Mouse (Mus musculus) ovary, postnatal 36 days (tissue): ENCODE measurements at regions not wholly inside any gene's neighbourhood (a gene's known extent, or its start where the extent isn't known, plus 50 kb on each side); places are given as distances from the start of the nearest gene placed in this dataset.
A peak's percentile ranks its signal among the peaks of the same experiment; 100 is the strongest.

Experiments
- DNase-seq: peaks from one replicate; pipeline ENCODE4 v3.0.0; 2022; ENCODE audit warnings: low spot score, mixed read lengths

DNA sequence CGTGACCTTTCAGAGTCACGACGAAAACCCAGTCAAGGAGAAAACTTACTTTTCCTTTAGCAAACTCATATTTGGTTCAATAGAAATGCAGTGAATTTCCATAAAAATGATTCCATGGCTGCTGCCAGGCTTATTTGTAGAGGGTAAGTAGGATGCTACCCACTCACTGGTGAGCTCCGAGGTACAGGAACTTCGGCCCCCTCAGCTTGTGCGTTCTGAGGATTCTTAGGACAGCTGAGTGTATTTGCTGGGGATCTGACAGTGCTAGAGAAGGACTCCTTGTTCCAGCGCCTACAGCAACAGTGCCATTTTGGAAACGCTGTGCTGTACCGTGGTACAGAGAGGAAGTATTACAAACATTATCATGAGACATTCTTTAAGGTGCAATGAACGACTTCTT, 210.4 kb downstream of the Enc1 start:
- DNase-seq: no peak

DNA sequence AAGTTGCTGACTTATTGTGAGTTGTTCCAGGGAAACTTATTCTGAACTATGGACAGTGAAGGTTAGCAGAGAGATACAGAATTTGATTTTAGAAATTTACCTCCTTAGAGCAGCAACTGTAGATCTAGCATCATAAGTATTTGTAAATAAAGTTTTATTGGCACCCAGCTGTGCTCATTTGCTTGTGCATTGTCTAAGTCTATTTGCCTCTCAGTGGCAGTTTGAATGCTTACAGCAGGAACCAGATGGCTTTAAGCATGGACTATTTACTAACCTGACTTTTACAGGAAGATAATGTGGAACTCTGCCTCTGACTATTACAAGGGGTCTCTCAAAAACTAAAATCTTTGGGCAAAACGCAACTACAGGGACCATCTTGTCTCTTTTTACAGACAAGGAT, 207.2 kb downstream of the Enc1 start:
- no peak for DNase-seq

DNA sequence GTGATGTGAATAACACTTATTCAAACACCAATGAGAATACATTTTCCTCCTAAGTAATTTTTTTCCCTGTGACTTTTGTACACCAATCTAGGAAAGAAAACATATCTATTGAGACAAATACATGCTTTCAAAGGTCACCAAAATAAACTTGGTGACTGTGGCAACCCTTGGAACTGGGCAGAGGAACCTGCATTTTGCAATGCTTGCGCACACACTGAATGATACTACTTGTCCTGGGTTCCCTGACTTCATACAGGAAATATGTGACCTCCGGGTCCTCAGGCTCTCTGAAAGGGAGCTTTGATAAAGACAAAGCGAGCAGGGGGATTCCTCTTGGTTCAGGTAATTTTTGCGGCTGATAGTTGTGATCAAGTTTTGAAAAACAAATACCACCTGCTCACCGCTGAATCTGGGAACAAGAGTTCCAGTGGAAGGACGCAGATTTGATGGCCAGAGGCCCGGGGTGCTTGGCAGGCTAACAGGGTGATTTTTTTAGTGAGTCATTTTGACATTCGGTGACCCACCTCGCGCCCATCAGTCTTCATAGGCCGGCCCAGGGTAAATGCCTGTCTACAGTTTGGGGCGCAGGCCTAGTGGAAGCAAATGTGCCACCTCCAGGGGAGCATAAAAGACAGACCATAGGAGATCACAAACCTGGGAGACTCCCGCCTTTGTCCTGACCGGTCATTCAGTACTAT, 203.0 kb downstream of the Enc1 start:
- DNase-seq: no peak

DNA sequence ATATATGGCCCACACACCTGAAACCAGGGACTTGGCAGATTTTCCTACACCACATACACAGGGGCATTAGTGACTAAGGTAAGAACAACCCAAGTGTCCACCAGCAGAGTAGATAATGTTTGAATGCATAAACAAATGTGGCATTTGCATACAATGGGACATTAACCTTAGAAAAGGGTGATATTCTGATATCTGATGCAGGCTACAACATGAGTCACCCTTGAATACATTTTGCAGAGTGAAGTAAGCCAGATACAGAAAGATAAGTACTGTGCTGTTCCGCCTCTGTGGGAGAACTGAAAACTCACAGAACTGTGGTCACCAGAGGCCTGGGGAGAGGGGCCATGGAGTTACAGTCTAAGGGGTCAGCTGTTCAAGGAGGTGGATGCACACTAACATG, 201.9 kb downstream of the Enc1 start:
- DNase-seq: no peak

DNA sequence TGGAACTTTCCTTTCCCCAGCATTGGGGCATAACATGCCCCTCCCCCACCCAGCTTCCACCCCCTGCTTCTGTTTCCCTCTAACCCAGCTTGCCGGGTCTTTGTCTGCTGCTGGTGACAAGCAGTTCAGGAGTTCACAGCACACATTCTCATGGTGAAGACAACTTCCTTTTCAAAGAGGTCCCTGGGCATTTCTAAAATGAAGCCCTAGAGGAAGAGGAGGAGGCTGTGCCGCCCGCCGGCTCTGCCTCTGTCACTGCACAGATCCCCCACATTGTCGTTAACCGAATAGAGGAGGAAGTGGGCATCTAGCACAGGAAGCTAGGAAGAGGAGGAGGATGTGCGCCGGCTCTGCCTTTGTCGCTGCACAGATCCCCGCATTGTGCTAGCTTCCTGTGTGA, 201.4 kb downstream of the Enc1 start:
- DNase-seq: no peak

DNA sequence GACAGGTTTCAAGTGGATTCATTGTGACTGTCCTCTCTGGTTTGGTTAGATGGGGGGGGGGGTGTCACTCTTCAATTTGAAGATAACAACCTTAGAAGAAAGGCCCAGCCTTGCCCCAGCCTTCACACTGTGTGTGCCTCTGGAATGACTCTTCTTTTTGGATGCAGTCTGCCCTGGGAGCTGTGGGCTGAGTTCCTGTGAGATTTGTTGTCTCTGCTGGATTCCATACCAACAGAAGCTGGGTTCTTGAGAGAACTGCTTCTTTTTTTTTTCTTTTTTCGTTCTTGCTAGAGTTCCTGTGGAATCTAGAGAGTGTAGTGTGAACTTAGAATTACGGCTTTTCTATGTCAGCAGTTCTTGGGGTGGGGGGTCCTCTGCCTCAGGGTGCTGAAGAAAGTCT, 200.9 kb downstream of the Enc1 start:
- no peak for DNase-seq

DNA sequence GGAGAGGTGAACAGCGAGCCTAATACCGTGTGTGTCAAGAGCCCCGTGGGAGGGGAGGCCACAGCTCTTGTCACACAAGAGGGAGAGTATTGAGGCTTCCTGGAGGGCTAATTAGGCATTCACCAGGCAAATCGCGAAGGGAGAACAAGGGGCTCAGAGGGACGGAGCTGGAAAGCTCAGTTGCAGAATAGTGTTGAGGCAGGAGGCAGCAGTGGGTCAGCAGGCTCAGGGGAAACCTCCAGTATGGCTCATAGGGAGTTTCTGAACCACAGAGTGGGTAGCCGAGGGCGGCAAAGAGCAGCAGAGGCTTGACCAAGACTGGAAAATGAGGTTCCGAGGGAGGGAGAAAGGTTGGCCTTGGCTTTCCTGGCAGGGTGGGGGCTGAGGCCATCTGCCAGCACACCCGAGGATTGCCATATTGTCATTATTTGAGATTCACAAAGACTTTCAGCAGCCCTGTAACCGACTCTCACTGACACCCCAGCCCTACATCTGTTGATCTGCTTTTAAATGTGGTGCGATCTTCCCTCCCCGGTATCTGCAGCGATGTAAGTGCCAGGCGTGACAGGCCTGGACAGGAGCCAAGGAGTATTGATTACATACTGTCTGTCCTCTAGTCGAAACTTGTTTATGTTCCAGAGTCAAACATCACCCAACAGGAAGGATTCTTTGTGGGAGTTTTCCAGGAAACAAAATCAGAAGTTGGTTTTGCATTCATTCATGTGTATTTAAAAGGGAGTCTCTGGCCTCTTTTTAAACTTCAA, 198.5 kb downstream of the Enc1 start:
- DNase-seq: peak; percentile 24

DNA sequence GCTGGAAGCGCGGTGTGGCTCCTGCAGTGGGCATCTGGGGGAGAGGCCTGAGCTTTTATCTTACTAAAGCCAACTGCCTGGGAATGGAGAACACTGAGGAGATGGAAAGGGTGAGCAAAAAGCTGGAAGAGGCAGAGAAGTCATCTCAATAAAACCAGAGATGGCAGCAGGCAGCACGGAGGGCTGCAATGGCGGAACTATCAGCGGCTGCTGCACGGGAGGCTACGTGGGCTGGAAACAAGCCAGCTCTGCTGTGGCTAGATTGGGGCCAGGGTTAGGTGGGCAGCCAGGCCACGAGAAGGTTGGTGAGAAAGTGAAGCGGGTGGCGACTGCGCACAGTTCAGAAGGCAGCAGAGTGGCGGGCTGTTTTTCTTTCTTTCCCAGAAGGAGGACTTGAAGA, 197.8 kb downstream of the Enc1 start:
- peak; percentile 31 for DNase-seq

DNA sequence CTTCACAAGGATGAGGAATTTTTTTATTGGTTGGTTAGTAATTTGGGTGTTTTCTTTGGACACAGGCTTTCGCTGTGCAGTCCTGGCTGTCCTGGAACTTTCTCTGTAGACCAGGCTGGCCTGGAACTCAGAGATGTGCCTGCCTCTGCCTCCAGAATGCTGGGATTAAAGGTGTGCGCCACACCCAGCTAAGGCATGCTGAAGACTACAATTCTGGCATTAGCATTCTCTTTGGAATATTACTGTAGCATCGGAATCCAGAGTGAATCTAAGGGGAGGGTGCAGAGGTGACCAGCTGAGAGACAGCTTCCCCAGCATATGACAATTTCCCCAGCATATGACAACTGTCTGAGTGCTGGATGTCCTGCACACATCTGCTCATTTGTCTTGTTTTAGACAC, 197.4 kb downstream of the Enc1 start:
- DNase-seq: no peak

DNA sequence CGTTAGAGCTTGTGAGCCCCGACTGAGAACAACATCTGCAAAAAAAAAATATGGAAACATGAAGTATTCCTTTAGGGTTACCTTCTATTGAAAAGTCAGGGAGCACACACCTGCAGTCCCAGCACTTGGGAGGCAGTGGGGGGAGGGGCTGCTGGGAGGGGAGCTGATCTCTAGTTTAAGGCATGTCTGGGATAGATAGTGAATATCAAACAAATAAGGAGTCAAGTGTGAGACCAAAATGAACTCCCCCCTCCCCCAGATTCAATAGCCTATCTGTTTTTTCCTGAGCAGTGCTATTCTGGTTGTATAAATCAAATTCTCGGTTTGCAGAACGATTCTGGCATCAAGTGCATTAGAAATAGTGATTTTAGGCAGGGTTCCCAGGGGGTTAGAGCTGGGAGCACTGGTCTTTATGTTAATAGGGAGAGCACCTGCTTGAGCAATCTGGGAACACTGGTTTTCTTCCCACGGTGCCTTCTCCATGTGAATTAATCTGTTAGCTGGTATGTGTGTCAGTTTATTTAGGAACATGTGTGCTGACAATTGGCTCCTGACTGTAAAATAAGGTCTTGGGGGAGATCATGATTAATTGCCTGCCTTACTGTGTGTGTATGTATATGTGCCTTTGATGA, 195.9 kb downstream of the Enc1 start:
- DNase-seq: no peak

DNA sequence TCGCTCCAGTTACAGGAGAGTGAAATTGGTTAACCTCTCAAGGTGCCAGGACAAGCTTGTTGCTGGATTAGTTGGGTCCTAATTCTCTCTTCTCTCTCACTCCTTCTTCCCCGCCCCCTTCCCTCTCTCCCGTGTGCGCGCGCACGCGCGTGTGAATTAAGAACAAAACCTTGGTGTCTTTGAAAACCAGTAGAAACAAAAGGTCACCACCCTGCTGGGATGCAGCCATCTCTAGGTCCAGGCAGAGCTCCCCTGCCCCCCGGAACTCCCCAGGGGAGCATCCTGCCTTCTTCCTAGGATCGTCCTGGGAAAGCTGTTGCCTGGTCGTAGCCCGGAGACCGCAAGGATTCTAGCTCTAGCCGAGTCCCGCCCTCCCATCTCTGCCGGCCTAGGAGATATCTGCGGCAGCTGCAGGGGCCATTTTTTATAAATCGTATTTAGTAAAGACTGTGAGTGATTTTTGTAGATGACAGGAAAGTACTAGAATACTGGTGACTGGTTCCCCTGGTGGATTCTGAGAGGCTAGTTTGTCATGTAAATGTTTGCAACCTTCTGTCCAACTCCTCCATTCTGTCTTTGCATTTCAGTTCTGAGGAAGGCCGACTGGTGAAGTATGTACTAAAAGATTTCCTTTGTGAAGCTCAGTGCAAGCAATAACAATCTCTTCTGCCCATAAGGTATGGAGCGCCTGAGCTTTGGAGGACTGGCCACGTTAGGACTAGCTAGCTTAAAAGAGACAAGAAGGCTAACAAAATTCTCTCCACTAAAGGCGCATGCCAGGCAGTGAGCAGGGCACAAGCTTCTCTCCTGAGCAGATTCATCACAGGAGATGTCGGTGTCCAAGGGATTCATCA, 195.2 kb downstream of the Enc1 start:
- peak; percentile 51 for DNase-seq

DNA sequence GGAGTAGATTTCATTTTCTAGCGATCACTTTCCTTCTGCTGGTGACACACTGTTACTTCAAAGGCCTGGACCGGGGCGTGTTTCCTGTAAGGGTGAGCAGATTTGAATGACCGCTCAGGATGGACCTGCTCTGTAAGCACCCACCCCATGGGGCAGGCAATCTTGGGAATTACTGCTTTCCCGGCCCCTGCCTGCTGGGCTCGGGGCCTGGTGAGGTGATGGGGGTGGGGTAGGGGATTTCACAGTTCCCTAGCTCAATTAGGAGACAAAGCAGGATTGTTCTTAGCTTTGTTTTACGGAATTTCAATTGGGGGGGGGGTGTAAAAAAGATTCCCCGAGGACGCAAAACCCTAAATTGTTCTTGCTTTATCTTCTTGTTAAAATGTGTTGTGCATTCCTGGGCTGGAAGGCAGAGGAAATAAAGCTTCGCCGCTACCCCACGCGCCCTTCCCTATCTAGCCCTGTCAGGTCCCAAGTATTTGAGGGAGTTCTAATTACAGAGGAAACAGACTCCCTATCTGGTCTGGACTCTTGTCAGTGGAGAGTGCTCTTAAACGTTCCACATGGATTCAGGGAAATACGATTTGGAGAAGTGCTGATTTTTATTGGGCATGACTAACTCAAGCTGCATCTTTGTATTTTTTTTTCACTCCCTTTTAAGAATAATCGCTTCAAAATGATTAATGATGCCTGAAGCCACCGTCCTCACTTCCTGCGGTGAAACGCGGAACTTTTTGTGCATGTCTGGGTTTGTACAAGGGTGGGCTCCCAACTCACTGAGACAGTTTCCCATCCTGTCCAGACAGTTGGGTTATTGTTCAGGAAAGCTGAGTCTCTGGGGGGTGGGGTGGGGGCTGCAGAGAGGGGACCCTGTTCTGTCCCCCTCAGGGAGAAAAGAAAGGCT, 194.3 kb downstream of the Enc1 start:
- DNase-seq: no peak

DNA sequence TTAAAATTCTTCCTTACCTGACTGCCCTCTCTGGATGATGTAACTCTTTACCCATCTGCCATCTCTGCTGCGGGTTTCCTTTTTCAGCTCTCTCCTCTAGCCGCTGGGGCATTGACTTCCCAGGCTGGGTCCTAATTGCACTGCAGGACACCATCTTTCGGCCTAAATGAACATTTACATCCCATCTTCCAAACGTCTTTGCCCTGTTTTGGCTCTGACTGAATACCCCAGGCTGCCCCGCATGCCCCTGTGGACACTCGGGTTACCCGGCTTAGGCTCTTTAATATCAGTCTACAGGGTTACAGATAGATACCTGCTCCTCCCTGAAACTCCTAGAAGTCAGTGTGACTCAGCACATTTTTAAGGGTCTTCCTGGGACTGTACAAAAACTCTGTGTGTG, 193.3 kb downstream of the Enc1 start:
- DNase-seq: no peak

DNA sequence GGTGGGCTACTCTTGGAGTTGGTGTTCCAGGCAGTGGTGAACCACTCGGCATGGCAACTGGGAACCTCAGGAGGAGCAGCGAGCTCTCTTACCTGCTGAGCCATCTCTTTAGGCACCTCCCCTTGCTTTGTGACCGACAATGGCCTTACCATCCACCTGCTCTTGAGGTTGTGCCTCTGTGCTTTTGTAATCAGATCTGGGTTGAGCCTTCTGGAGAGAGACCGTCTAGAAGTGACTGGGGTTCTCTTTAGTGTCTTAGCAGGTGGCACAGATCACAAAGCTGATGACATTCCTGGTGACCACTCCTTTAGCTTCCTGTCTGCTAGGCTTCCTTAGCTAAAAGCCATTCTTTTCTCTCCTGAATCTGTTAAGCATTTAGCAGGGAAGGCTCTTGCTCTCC, 191.7 kb downstream of the Enc1 start:
- no peak for DNase-seq

DNA sequence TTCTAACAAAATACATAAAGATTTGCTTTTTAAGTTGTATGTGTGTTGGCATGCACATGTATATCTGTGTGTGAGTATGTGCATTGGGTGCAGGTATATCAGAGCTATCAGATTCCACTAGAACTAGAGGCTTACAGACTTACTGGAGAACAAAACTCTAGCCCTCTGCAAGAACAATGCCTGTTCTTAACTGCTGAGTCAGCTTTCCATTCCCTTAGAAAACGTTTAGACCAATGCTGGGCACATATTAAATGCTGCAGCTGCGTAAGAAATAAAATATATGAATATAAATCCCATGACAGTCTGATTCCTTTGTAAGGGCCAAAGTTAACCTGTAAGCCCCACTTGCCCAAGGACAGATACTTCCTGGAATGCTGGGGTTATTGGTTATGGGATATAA, 190.0 kb downstream of the Enc1 start:
- DNase-seq: no peak

DNA sequence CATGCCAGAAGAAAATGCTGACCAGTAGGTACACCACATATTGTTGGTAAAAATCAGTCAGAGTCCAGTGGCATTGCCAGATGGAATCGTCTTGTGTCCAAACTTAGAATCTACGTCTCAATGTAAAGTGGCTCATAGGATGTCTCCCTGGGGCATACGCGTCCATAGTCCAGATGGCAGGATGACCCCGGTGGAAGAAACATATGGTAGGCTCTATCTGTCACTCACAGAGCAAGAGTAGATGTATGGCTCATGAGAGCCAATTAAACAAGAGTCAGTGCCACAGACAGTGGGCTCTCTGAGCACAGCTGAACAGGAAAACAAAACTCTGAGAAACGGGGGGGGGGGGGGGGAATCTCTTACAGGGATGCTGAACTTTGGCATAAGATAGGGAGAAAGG, 187.3 kb downstream of the Enc1 start:
- no peak for DNase-seq

DNA sequence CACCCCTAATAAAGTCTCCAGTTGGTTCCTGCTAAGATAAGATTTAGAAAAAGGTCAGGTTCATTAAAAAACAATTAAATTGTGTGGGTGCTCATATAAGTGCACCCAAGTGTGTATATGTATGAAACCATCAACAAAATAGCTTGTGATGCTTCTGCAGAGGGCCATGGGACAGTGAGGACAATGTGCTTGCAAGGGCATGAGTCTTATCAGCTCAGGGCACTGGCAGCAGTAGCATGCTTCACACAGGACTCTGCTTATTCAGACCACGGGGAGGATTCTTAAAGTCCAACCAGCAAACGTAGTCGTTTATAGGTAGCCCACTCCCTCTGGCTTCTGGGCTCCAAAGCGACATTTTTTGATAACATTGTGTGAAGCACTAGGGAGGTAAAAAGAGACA, 186.6 kb downstream of the Enc1 start:
- no peak for DNase-seq

DNA sequence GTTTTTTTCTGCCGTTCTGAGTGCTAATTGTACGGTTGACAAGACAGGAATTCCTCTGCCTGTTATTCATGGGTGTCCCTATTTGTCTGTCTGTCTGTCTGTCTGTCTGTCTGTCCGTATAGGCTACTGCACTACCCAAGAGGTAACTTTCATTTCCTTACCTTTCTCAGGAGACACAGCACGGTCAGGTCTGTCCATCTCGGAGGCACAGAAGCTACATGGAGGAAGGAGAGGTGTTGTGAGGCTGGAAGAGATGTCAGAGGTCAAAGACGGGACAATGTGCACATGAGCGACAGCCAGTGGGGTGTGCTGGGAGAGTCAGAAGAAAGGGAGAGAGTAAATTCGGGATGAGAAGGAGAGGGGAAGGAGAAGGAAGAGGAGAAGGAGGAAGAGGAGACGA, 184.8 kb downstream of the Enc1 start:
- no peak for DNase-seq

DNA sequence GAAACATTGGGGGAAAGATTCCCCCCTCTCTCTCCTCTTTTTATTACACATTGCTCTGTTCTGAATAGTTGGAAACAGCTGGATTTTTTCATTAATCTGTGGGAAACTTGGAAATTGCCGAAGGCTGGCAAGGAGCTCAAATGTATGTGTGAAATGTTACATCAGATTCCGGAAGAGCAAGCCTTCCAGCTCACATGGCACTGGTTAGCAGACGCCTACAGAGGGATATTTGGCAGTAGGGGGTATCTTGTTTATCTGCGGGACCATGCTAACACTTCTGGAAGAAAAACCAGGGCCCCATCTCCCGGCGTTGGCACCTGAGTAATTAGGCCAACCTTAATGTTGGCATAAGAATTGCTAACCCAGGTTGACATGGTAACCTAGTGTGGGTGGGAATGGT, 183.0 kb downstream of the Enc1 start:
- DNase-seq: no peak

DNA sequence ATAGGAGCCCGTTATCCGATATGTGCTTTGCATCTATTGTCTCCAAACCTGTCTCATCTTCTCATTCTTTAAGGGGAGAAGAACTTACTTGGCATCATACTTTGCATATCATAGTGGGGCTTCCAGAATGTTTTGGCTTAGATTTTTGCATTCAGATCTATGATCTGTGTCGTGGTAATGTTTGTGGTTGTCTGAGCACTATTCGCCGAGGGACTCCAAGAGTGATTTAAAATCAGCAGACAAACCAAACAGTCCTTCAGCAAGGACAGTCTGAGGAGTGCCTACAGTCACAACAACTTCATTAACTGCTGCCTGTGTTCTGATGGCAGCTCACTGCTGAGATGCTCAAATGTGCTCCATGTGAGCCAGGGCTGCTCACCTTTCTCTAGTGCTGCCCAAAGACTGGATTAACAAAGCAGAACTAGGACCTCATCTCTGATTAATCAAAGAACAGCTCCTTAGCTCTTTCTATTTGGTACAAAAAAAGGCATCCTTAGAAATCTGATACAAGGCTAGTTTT, 182.5 kb downstream of the Enc1 start:
- DNase-seq: no peak

DNA sequence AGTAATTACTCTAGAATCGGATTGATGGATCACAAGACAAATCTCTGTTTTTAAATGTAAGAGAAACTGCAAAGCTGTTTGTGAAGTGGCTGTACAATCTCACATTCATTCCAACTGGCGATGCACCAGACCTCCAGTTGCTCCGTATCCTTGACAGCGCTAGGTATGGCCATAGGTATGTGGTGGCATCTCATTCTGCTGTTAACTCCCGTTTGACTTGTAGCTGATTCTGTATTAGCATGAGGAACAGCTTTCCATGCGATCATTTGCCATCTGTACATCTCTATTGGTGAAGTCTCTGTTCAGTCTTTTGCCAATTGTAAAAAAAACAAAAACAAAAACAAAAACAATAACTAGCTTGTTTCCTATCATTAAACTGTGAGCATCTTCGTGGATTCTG, 182.0 kb downstream of the Enc1 start:
- no peak for DNase-seq
